Mouse (Mus musculus): ENCODE data around the gene Mxra8.

DNA sequence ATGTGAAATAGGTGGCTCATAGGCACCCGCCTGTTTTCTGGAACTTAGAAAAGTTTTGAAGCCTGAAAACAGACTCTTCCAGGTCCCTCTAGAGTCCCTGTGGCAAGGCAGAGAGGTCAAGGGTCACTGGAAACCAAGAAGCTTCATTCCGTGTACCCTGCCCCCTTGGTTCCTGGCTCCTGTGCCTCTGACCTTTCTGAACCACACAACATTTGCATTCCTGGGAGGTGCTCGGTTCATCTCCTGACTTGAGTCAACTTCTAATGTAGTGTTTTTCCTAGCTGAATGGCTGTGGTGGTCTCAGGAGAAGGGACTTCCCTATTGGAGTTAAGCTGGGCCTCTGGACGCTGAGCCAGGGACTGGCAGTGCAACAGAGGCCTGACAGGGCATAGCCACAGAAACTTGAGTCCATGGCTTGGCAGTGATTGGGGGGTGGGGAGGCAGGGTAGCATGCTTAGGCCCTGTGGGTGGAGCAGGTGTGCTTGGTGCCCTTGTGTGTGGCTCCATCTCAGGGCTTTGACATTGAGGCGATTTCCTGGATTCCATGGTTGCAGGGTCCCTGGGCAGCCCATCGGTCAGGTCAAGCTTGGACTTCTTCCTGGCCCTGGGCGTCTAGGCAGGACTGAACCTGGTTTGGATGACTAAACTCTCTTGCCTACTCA lies 9.1 kb downstream of the Mxra8 start:
- no peak for TF ChIP-seq CTCF (IDR thresholded peaks at IDR 0.05; ENCODE audit: low read depth)
- TF ChIP-seq EP300 (IDR thresholded peaks at IDR 0.05; ENCODE audit: low read depth), result no peak
